Mouse (Mus musculus) natural killer cell, adult 2 months (primary cell): ENCODE measurements around the gene Ace.

Experiments used
- DNase-seq, 2 experiments: peaks; one replicate each; pipeline ENCODE4 v3.0.0; 2022; ENCODE audit warnings: low spot score in 2 of 2

The Ace gene

GRCm38 (mm10) chr11:105946694-105947154, 21.0 kb upstream of the Ace start:
- DNase-seq: no peak

- DNase-seq: no peak
Measured at GRCm38 (mm10) chr11:105948255-105948654, 19.5 kb upstream of the Ace start.

- DNase-seq: no peak
Measured at GRCm38 (mm10) chr11:105950519-105950918, 17.2 kb upstream of the Ace start.

GRCm38 (mm10) chr11:105951601-105952044, 16.1 kb upstream of the Ace start:
- no peak for DNase-seq

GRCm38 (mm10) chr11:105952111-105952510, 15.6 kb upstream of the Ace start:
- DNase-seq: no peak

- no peak for DNase-seq
Measured at GRCm38 (mm10) chr11:105952911-105953386, 14.8 kb upstream of the Ace start, which contains the start of gene Cyb561. TSS of gene Cyb561 (minus strand) at chr11:105953336.

- no peak for DNase-seq
Measured at GRCm38 (mm10) chr11:105953402-105953801, 14.3 kb upstream of the Ace start.

GRCm38 (mm10) chr11:105955815-105956430, 11.8 kb upstream of the Ace start:
- no peak for DNase-seq

GRCm38 (mm10) chr11:105957501-105957900, 10.2 kb upstream of the Ace start:
- DNase-seq: no peak

- no peak for DNase-seq
Measured at GRCm38 (mm10) chr11:105958566-105958965, 9.2 kb upstream of the Ace start.

GRCm38 (mm10) chr11:105959355-105959754, 8.4 kb upstream of the Ace start:
- DNase-seq: peak; percentile 20 to 52

- no peak for DNase-seq
Measured at GRCm38 (mm10) chr11:105964691-105965090, 3.1 kb upstream of the Ace start.

- no peak for DNase-seq
Measured at GRCm38 (mm10) chr11:105966288-105966687, 1.5 kb upstream of the Ace start.

GRCm38 (mm10) chr11:105968948-105969347, 1.2 kb downstream of the Ace start:
- DNase-seq: no peak

GRCm38 (mm10) chr11:105969516-105969915, 1.8 kb downstream of the Ace start:
- no peak for DNase-seq

GRCm38 (mm10) chr11:105974593-105974992, 6.8 kb downstream of the Ace start:
- DNase-seq: no peak

GRCm38 (mm10) chr11:105975050-105975449, 7.3 kb downstream of the Ace start:
- DNase-seq: no peak

- no peak for DNase-seq
Measured at GRCm38 (mm10) chr11:105975636-105976035, 7.9 kb downstream of the Ace start.

GRCm38 (mm10) chr11:105978232-105978631, 10.5 kb downstream of the Ace start:
- DNase-seq: no peak

GRCm38 (mm10) chr11:105978634-105979033, 10.9 kb downstream of the Ace start:
- DNase-seq: no peak

GRCm38 (mm10) chr11:105984452-105984851, 16.7 kb downstream of the Ace start:
- DNase-seq: no peak

- DNase-seq: no peak
Measured at GRCm38 (mm10) chr11:105987446-105987845, 19.7 kb downstream of the Ace start.

- no peak for DNase-seq
Measured at GRCm38 (mm10) chr11:105989446-105989845, 21.7 kb downstream of the Ace start.

GRCm38 (mm10) chr11:105990231-105990630, 22.5 kb downstream of the Ace start:
- DNase-seq: no peak
